Mouse (Mus musculus) neural tube, embryonic 11.5 days (tissue): ENCODE measurements at regions not wholly inside any gene's neighbourhood (a gene's known extent, or its start where the extent isn't known, plus 50 kb on each side); places are given as distances from the start of the nearest gene placed in this dataset.

Experiments used
- ATAC-seq: fragments of 200-750 bp; cut with Nextera tagmentation; 2 replicates; pipeline ENCODE4 v1.8.0; 2017; ENCODE audit warnings: moderate number of reproducible peaks, mild to moderate bottlenecking, moderate TSS enrichment, moderate library complexity; ENCODE audit not compliant: insufficient read depth, low FRiP score, low TSS enrichment
- DNase-seq: peaks from one replicate; pipeline ENCODE4 v3.0.0-alpha.2; 2015; ENCODE audit warnings: low spot score
- H3K27ac ChIP-seq: fragments of 300-500 bp; sonication (generic); 2 replicates; pipeline ENCODE4 v1.5.1; 2014; ENCODE audit warnings: low read depth, mild to moderate bottlenecking, low read length
- H3K27me3 ChIP-seq: fragments of 300-500 bp; sonication (generic); 2 replicates; pipeline ENCODE4 v1.6.1; 2014; ENCODE audit warnings: mild to moderate bottlenecking, low read length, mixed read lengths; ENCODE audit not compliant: control insufficient read depth, insufficient read depth
- H3K36me3 ChIP-seq: fragments of 300-500 bp; sonication (generic); 2 replicates; pipeline ENCODE4 v1.6.1; 2014; ENCODE audit warnings: mild to moderate bottlenecking, low read length, moderate library complexity, mixed read lengths; ENCODE audit not compliant: control insufficient read depth, insufficient read depth
- H3K4me1 ChIP-seq: fragments of 300-500 bp; sonication (generic); 2 replicates; pipeline ENCODE4 v1.6.1; 2014; ENCODE audit warnings: low read length, mixed read lengths; ENCODE audit not compliant: control insufficient read depth, insufficient read depth
- H3K4me2 ChIP-seq: fragments of 300-500 bp; sonication (generic); 2 replicates; pipeline ENCODE4 v1.6.1; 2014; ENCODE audit warnings: low read depth, mild to moderate bottlenecking, moderate library complexity
- H3K4me3 ChIP-seq: fragments of 300-500 bp; sonication (generic); 2 replicates; pipeline ENCODE4 v1.5.1; 2014; ENCODE audit warnings: low read depth, low read length
- H3K9ac ChIP-seq: fragments of 300-500 bp; sonication (generic); 2 replicates; pipeline ENCODE4 v1.6.1; 2014; ENCODE audit warnings: mild to moderate bottlenecking, low read length
- H3K9me3 ChIP-seq: fragments of 300-500 bp; sonication (generic); 2 replicates; pipeline ENCODE4 v1.6.1; 2016; ENCODE audit warnings: low read length; ENCODE audit not compliant: control insufficient read depth
- WGBS: fragments of 180-500 bp; shearing (Covaris S2); extraction: QIAGEN DNeasy Blood & Tissue Kit; methylation state at CpG from one replicate; pipeline ENCODE4 v1.1.7; 2014; 5-methylcytosine and 5-hydroxymethylcytosine counted together

DNA sequence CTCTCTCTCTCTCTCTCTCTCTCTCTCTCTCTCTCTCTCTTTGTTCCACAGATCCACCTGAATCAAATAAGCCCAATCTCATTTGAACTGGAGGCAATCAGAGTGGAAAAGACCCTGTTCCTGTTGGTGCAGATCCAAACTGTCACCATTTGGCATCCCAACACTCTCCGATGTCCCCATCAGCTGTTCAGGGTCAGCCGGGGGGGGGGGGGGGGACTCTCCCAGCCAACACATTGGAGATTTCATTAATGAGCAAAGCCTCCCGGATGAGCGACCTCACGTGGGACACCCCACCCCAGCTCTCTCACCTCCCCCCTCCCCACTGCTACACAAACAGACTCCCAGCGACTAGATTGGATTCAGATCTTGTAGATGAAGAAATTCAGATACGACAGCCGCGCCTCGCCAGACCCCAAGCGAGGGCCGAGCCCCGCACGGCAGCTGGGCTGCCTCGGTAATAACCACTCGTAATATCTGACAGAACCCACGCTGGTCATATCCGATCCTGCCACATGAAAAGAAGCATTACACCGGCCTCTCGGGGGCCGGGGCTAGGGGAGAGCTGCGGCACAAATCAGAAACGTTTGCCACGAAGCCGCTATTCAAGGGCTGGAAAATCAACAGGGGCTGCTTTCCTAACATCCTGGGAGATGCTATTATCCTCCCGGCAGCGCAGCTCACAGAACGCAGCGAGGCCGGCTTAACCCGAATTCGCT, 164.2 kb downstream of the H2al1j start:
- Histone ChIP-seq H3K9me3 (no peaks in the 10 kb centered on the region), H3K4me1 (no peaks in the 10 kb centered on the region; the same call in 1 of the 2 replicates), H3K36me3 (no peaks in the 10 kb centered on the region), H3K27ac (peak overlapping the region; percentile 49; the same call in 1 of the 2 replicates), H3K9ac (peak overlapping the region; percentile 22; the same call in 1 of the 2 replicates), H3K4me2 (peak overlapping the region; percentile 25; the same call in 1 of the 2 replicates), H3K4me3 (no peak overlapping the region), H3K27me3 (no peaks in the 10 kb centered on the region)
- ATAC-seq: peak; percentile 18; the same call in 1 of the 2 replicates
- WGBS: 20% methylated on average over 27 of the region's 32 CpGs
- DNase-seq: peak; percentile 50

GRCm38 (mm10) chrX:11493526-11494245, 166.1 kb downstream of the H2al1j start:
- no peaks in the 10 kb centered on the region; the same call in 1 of the 2 replicates for H3K4me1 ChIP-seq
- H3K4me3 ChIP-seq: no peak overlapping the region
- H3K27me3 ChIP-seq: no peaks in the 10 kb centered on the region
- ATAC-seq (peak; percentile 85), DNase-seq (peak; percentile 77)
- H3K4me2 ChIP-seq: peak overlapping the region; percentile 29; the same call in 1 of the 2 replicates
- no peak overlapping the region for H3K9ac ChIP-seq
- WGBS: 30% methylated on average over 19 of the region's 19 CpGs
- H3K36me3 ChIP-seq: no peaks in the 10 kb centered on the region
- no peaks in the 10 kb centered on the region for H3K9me3 ChIP-seq
- H3K27ac ChIP-seq: peak overlapping the region; percentile 46

- H3K4me3 ChIP-seq: no peak overlapping the region
- H3K4me1 ChIP-seq: no peaks in the 10 kb centered on the region; the same call in 1 of the 2 replicates
- no peaks in the 10 kb centered on the region for H3K36me3 ChIP-seq
- ATAC-seq: no peak
- no peaks in the 10 kb centered on the region for H3K9me3 ChIP-seq
- no peak for DNase-seq
- H3K4me2 ChIP-seq: peak overlapping the region; percentile 29; the same call in 1 of the 2 replicates
- H3K9ac ChIP-seq: no peak overlapping the region
- 25% methylated on average over 12 of the region's 12 CpGs for WGBS
- H3K27ac ChIP-seq: peak overlapping the region; percentile 46
- H3K27me3 ChIP-seq: no peaks in the 10 kb centered on the region
These were observed 166.6 kb downstream of the H2al1j start for GRCm38 (mm10) chrX:11494246-11494630.

DNA sequence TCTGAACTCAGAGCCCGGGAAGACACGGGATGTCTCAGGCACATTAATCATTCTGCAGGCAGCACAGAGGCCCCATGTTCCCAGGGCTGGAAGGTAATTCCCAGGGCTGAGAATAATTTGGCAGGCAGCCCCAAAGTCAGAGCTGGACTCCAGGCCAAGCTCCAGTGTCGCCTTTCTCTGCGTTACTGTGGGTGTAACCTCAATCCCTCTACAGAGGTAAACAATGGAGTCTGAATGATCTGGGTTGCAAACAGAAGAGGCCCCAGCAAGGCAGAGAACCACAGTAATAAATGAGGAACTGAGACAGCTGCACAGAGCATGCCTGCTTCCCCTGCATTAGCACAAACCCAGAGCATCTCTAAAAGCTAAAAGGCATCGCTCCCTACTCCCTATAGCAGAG, 184.8 kb downstream of the H2al1j start:
- no peaks in the 10 kb centered on the region for H3K27me3 ChIP-seq
- H3K9ac ChIP-seq: no peak overlapping the region
- H3K27ac ChIP-seq: no peak overlapping the region
- whole genome bisulfite sequencing: 52% methylated on average over 5 of the region's 5 CpGs
- H3K4me1 ChIP-seq: no peaks in the 10 kb centered on the region
- ATAC-seq: no peak
- H3K9me3 ChIP-seq: no peaks in the 10 kb centered on the region
- no peak overlapping the region for H3K4me3 ChIP-seq
- H3K4me2 ChIP-seq: no peak overlapping the region
- no peak for DNase-seq
- H3K36me3 ChIP-seq: no peaks in the 10 kb centered on the region

DNA sequence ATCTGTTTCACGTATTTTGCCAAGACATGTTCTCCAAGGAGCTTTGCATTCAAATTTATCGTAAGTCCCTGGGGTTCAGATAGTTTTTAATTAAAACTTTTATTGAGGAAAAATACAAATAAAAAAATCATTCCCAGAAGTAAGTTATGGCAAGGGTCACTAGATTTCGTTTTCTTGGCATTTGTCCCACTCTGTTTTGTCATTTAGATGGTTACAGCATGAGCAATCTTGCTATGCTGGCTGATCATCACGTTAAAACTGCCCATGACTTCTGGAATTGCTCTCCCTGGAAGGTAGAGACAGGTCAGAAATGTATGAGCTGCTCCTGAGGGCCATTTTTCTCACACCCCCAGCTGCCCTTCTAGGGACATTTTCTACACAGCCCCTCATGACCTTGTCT, 185.3 kb downstream of the H2al1j start:
- no peaks in the 10 kb centered on the region for H3K36me3 ChIP-seq
- 86% methylated on average over 4 of the region's 4 CpGs for WGBS
- no peak overlapping the region for H3K4me2 ChIP-seq
- H3K4me3 ChIP-seq: no peak overlapping the region
- no peak overlapping the region for H3K9ac ChIP-seq
- no peaks in the 10 kb centered on the region for H3K27me3 ChIP-seq
- ATAC-seq: no peak
- no peak for DNase-seq
- H3K27ac ChIP-seq: no peak overlapping the region
- no peaks in the 10 kb centered on the region for H3K9me3 ChIP-seq
- H3K4me1 ChIP-seq: no peaks in the 10 kb centered on the region

DNA sequence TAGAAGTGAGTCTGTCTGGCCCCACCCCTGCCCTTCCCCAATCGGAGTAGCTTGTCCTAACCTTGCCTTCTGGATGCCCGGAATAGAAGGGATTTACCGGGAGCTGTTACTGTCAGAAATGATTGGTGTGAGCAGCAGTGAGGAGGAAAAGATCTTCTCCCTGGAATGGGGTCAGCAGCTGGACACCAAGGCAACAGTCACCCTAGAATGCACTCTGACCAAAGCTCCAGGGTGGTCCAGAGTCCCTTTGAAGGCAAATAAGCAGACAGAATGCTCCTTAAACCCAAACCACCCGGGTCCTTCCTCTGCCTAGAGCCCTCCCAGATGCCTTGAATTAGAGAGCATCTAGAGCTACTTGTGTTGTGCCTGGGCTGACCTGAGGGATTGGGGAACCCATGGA, 196.2 kb downstream of the H2al1j start:
- ATAC-seq (no peak), DNase-seq (no peak)
- Histone ChIP-seq H3K9ac (no peak overlapping the region), H3K4me2 (no peak overlapping the region), H3K4me1 (no peaks in the 10 kb centered on the region), H3K4me3 (no peak overlapping the region), H3K36me3 (no peaks in the 10 kb centered on the region), H3K27me3 (no peaks in the 10 kb centered on the region), H3K27ac (no peak overlapping the region), H3K9me3 (no peaks in the 10 kb centered on the region)
- WGBS: 29% methylated on average over 4 of the region's 4 CpGs

DNA sequence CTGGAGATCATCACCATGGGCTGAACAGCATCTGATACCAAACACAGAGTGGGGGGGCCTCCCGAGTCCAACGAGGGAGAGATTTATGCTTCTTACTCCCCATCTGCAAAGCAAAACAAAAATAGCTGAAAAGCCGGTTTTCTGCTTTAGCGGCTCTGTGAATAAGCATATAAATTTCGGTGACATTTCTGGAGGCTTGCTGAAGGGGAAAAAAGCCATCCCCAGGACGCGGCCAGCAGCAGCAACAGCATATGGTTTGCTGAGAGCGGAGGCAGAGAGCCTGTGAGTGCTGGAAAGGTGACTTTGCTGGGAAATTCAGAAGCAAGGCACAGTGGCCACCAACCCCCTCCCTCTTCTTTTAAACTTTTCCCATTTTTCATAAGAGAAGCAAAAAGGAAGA, 197.7 kb downstream of the H2al1j start:
- no peak for ATAC-seq
- Histone ChIP-seq H3K9ac (no peak overlapping the region), H3K27ac (no peak overlapping the region), H3K36me3 (no peaks in the 10 kb centered on the region), H3K9me3 (no peaks in the 10 kb centered on the region), H3K4me3 (no peak overlapping the region), H3K4me1 (no peaks in the 10 kb centered on the region), H3K27me3 (no peaks in the 10 kb centered on the region), H3K4me2 (0 out of 2 replicates have a peak overlapping the region, but pooled peaks have one; percentile 2)
- no peak for DNase-seq
- 48% methylated on average over 8 of the region's 8 CpGs for WGBS

DNA sequence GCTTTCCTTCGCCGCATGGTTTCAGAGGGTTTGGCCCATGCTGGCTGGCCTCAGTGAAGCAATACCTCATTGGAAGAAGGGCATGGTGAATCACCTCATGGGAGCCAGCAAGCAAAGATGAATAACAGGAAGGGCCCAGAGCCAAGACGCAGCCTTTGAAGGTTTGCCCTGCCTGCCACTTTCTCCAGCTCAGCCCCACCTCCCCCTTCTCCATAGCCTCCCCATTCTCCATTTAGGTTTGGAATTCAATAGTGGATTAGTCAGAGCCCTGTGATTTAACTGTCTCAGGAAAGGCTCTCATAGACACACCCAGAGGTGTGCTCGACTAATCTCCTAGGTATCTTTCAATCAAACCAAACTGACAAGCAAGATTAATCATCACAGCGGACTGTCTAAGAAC, 201.0 kb downstream of the H2al1j start:
- H3K4me3 ChIP-seq: no peak overlapping the region
- no peaks in the 10 kb centered on the region for H3K36me3 ChIP-seq
- H3K4me2 ChIP-seq: no peak overlapping the region
- no peak overlapping the region for H3K27ac ChIP-seq
- no peaks in the 10 kb centered on the region for H3K27me3 ChIP-seq
- no peaks in the 10 kb centered on the region for H3K9me3 ChIP-seq
- no peaks in the 10 kb centered on the region for H3K4me1 ChIP-seq
- H3K9ac ChIP-seq: no peak overlapping the region
- no peak for ATAC-seq
- no peak for DNase-seq
- WGBS: 85% methylated on average over 5 of the region's 5 CpGs

DNA sequence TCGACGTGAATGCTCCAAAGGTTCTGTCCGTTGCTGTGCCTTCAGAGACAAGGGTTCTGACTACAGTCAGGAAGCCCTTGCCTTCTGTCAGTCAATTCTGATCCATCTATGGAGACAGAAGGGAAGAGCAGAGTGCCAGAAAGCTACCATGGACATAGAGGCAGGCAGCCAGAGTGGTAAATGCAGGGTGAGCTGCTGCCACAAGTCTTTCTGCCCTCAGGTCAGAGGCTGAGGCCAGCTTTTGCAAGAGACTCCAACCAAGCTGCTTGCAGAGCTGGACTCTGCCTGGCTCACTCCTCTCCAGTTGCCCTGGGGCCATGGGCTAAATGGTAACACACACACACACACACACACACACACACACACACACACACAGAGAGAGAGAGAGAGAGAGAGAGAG, 201.6 kb downstream of the H2al1j start:
- 84% methylated on average over 3 of the region's 3 CpGs for WGBS
- Histone ChIP-seq H3K36me3 (no peaks in the 10 kb centered on the region), H3K4me3 (no peak overlapping the region), H3K4me2 (no peak overlapping the region), H3K9ac (no peak overlapping the region), H3K4me1 (no peaks in the 10 kb centered on the region), H3K27ac (no peak overlapping the region), H3K27me3 (no peaks in the 10 kb centered on the region), H3K9me3 (no peaks in the 10 kb centered on the region)
- DNase-seq: no peak
- no peak for ATAC-seq
